Mouse (Mus musculus): Measurements from ENCODE around the gene Pnpla1.
A peak's percentile ranks its signal among the peaks of the same experiment; 100 is the strongest.

Gene Pnpla1

DNA sequence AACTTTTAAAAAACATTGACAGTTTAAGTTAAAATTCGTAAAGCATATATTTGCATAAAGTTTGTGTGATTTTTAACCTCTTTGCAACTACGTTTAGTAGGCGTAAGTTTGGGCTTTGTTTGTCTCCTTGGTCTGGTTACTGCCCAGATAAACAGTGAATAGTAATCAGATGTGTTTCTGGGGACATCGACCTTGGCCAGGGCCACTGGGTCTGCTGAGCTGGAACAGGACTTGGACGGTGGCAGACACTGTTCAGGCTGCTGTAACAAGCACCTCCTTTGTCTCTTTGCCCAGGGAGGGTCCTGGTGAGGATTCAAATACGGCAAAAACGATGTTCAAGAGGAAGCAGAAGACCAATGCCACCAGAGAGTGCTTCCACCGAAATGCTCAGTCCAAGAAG, 27.0 kb downstream of the Pnpla1 start:
- no peak for DNase-seq (ENCODE audit: low spot score)

GRCm38 (mm10) chr17:28886266-28886665, 28.1 kb downstream of the Pnpla1 start:
- no peak for DNase-seq (ENCODE audit: low spot score)

DNA sequence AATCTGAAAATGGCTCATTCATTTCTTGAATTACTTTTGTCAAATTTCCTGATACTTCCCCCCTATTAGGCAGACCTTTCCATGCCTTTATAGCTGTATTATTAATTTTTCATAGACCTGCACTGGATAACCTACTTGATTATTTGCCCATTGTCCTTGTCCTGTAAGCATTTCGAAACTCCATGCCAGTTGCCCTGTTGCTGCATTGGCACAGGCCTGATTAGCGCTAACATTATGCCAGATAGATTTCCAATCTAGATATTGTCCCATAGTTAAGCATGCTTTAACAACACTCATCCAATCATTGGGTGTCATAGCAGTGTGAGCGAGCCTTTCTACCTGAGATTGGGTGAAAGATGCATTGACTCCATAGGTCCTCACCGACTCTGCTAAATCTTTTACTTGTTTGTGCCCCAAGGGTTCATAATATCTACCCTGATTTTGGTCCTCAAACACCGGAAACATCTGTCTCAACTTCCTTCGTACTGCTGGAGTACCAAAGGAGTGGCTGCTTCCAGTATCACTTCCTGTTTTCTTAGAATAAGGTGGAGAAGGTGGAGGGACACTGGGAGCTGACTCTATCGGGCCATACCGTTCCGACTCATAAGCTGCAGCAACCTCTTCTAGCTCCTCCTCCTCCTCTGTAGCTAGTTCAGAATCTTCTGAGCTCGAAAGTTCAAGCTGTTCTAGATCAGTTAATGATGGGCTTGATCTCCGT, 36.0 kb downstream of the Pnpla1 start:
- no peak for DNase-seq (ENCODE audit: low spot score)

GRCm38 (mm10) chr17:28895217-28895875, 37.1 kb downstream of the Pnpla1 start:
- DNase-seq (ENCODE audit: low spot score): no peak

DNA sequence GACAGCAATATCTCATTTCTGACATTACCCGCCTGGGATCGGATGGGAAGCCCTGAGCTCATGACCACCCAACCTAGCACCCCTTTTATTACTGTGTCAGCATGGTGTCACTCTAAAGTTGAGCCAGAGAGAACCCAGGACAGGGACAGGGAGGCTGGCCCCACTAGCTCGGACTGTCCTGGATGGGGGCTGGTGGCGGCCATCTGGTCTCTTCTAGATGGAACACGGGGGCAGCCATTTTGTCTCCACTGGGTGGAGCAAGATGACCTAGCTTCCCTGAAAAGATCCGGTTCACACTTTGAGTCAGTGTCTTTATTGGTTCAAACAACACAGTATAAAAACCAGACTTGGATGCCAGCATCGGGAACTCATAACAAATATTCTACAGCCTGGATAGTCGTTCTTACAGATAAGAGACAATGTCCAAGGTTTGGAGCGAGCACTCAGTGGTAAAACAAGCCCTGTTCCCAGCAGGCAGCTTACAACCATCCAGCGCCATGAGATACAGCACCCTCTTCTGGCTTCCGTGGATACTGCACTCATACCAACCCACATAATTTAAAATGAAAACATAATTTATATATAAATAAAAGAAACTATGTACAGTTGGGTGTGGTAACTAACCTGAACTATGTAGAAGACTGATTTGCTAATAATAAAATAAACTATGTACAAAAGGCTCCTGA, 38.0 kb downstream of the Pnpla1 start:
- DNase-seq (ENCODE audit: low spot score): no peak

GRCm38 (mm10) chr17:28897817-28898216, 39.6 kb downstream of the Pnpla1 start:
- no peak for DNase-seq (ENCODE audit: low spot score)

DNA sequence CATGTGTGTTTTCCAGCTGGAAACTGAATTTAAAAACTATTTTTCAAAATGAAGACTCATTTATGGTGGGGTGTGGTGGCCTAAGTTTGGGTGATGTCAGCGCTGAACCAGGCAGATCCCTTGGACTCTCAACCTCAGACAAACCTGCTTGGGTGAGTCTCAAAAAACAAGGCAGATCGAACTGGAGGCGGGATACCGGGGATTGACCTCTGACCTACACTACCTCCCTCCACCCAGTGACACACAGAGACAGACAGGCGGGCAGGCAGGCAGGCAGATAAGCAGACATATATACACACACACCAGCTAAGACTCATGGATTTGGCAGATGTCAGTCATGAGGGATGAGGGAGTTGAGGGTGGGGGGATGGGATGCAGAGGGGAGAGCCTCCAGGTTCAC, 40.0 kb downstream of the Pnpla1 start:
- DNase-seq (ENCODE audit: low spot score): no peak

GRCm38 (mm10) chr17:28899427-28899826, 41.2 kb downstream of the Pnpla1 start:
- no peak for DNase-seq (ENCODE audit: low spot score)

DNA sequence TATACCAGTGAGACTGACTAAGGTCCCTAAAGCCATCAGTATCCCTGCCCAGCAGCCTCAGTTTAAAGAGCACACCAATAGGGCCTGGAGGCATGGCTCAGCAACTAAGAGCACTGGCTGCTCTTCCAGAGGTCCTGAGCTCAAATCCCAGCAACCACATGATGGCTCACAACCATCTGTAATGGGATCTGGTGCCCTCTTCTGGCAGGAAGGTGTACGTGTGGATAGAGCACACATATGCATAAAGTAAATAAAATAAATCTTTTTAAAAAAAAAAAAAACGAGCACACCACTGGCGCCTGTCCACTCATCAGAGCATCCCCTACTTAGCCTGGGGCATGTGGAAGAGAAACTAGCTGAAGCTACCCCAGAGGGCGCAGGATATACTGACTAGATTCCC, 43.3 kb downstream of the Pnpla1 start:
- no peak for DNase-seq (ENCODE audit: low spot score)

GRCm38 (mm10) chr17:28904546-28905376, 46.5 kb downstream of the Pnpla1 start:
- peak; percentile 66 for DNase-seq (ENCODE audit: low spot score)

GRCm38 (mm10) chr17:28905377-28905916, 47.2 kb downstream of the Pnpla1 start:
- no peak for DNase-seq (ENCODE audit: low spot score)

GRCm38 (mm10) chr17:28907959-28908358, 49.7 kb downstream of the Pnpla1 start:
- DNase-seq (ENCODE audit: low spot score): no peak

- DNase-seq (ENCODE audit: low spot score): peak; percentile 40
Observed at GRCm38 (mm10) chr17:28909252-28909941, 51.2 kb downstream of the Pnpla1 start.

DNA sequence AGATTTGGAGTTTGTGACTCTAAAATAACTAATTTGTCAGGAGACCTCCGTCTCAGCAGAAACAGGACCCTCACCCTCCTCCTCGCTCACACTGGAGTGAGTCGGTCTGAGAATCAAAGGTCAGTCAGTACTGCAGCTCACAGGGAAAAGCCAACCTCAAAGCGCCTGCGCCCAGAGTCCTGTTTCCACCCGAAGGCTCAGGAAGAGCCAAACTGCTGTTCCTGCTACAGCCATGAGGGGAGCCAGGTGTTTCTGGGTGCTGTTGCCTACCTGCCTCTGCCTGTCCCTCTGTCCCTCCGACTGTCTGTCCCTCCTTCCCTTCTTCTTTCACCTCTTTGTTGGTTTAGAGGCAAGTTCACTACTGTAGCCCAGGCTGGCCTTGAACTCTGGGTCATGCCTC, 51.9 kb downstream of the Pnpla1 start:
- no peak for DNase-seq (ENCODE audit: low spot score)

- no peak for DNase-seq (ENCODE audit: low spot score)
Observed at GRCm38 (mm10) chr17:28913200-28913599, 55.0 kb downstream of the Pnpla1 start.

DNA sequence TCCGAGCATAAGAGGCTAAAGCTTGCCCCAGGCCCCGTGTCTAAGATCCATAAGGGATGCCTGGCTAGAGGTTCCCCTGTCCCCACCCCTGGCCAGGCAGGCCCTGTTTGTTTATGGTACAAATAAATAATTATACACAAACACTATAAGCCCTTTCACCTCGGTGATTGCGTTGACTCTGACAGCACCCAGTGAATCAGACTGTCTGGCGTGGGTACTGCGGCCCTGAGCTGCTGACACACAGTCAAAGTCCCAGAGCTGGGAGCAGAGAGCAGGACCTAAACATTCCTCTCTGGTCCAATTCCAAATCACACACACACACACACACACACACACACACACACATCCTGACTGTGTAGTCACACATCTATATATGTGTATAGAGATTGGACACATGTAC, 55.7 kb downstream of the Pnpla1 start:
- DNase-seq (ENCODE audit: low spot score): no peak

- no peak for DNase-seq (ENCODE audit: low spot score)
Observed at GRCm38 (mm10) chr17:28915060-28915628, 56.9 kb downstream of the Pnpla1 start, which contains the start of gene 4930539E08Rik. TSS of gene 4930539E08Rik (minus strand) at chr17:28915324.

GRCm38 (mm10) chr17:28916520-28916919, 58.3 kb downstream of the Pnpla1 start:
- no peak for DNase-seq (ENCODE audit: low spot score)

GRCm38 (mm10) chr17:28921086-28921485, 62.9 kb downstream of the Pnpla1 start:
- DNase-seq (ENCODE audit: low spot score): no peak

- no peak for DNase-seq (ENCODE audit: low spot score)
Observed at GRCm38 (mm10) chr17:28922096-28922495, 63.9 kb downstream of the Pnpla1 start.
